Mouse (Mus musculus) c-Kit-negative CD71-positive TER-119-positive erythroid progenitor cells, embryonic 14.5 days (primary cell): ENCODE results near the gene Phgr1.

Experiments used
- DNase-seq: peaks from one replicate; pipeline ENCODE4 v3.0.0-alpha.2; 2013; ENCODE audit warnings: low read depth, low spot score

Phgr1 gene

DNA sequence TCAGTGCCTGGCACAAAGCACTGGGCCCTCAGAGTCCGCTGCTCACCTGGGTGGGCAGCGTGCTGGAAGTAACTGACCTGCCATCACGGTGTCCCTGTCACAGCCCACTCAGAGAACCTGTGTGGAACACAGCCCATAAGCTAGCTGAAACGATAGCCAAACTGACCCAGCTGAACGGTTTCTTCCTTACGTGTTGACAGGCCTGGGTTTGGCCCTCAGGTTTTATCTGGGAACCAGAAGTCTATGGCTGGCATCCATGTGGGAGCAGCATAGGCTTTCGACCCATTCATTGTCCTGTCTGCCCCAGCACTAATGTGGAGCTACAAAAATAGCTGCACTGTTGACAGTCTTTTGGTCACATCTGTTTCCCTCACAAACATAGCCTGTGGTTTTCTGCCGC lies 22.1 kb upstream of the Phgr1 start:
- DNase-seq, result no peak

DNA sequence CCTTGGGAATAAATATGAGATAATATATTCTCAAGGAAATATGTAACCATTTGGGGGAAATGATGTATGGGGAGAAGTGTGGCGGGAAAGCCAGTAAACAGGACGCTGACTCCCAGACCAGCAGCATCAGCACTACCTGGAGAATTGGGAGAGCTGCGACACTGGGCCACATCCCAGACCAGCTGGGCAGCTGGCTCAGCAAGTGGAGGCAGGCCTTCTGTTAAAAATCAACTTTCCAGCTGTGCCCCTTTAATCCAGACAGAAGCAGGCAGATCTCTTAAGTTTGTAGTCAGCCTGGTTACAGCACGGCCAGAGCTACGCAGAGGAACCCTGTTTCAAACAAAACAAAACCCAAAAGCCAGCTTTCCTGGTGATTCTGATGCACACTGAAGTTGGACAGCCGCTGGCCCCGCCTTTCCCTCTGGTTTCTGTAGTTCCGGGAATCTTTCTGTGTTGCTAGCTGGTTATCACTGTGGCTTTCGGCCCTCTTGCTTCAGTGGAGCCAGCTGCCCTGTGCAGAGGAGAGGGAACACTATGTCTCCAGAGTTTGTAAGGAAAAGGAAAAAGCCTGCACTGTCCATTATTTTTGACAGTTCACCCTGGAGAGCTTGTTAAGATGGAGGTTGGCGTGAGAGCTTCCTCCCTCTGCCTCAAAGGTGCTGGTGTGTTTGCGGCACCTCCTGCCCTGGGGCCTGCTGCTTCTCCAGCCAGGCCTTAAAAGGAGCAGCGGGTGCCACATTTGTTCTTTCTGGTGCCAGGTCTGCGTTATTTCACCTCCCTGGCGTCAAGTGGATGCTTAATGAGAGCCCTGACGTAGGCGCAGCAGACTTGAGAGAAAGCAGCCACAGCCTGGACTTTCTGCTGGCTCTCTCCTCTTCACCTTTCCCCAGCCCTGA lies 20.4 kb upstream of the Phgr1 start:
- DNase-seq, result no peak

DNA sequence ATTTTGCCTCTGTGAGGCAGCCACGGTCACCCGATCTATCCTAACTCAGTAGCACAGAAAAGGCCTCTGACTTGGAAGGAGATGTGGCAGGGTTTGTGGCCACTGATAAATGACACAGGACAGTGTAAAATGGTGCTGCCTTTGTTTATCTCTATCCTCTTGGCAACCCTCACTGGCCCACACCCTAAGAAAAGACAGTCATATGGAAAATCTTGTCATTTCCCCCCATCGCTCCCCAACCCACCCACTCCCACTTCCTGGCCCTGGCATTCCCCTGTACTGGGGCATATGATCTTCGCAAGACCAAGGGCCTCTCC lies 19.8 kb upstream of the Phgr1 start:
- no peak for DNase-seq

DNA sequence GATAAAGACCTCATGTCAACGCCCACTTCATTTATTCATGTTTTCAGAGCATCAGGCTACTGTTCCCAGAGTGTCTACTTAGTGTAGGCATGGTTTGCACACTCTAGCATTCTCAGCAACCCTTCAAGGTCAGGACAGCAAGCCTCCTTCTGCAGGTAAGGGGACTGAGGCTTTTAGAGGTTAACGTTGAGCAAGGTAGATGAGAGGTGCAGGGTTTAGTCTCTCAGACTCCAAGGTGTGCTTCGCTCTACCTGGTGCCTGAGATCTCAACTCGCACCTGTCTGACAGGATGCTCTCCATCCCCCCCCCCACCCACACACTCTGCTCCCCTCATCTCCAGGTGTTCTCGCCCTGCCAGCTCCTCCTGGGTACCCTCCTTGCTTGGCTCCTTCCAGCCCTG lies 18.4 kb upstream of the Phgr1 start:
- DNase-seq, result no peak

DNA sequence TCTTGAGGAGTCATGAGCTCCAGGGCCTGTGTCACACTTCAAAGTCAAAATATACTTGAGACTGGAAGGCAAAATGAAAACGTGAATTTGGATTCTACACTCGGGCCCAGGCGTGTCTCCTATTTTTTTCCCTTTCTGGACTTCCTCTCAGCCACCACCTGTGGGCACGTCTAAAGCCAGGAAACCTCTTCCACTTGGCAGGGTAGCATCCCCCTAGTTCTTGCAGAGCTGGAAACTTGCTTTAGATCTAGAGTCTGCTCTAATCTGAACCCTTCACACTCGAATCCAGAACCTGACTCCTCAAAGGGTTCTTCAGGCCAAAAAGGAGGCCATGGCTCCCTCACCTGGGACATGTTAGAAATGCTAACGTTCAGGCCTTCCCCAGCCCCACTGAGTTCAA lies 17.2 kb upstream of the Phgr1 start:
- DNase-seq, result no peak

DNA sequence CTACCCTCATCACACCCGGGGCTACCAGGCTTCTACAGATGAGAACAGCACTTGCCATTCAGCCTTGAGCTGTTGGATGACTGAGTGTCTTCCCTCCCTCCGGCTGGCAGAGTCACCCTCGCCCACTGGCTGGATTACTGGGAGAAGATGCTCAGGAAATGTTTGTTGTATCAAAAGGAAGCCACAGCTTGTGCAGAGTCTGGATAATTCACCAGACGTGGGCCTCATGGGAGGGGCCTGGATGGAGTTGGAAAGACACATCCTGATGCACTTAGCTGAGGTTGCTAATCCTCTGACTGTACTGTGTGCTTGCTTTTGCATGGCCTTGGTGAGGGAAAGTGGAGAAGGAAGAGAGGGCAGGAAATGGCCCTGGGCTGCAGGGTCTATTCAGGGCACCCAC lies 16.5 kb upstream of the Phgr1 start:
- DNase-seq, result no peak

DNA sequence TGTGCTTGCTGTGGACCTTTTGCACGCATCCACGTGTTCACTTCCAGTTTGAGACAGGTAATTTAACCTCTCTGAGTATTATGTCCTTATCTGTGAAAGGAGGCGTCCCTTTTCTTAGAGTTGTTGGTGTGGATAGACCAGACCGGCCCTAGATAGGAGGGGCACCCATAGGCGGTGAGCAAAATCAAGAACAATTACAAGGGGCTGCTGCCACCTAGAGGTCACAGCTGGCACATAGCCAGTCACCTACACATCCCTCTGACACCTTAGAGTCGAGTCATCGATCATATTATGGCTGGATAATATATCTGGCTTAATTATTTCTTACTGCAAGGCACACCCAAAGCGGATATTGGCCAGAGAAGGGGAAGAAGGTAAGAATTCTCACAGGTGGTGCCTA lies 12.7 kb upstream of the Phgr1 start:
- DNase-seq, result no peak

DNA sequence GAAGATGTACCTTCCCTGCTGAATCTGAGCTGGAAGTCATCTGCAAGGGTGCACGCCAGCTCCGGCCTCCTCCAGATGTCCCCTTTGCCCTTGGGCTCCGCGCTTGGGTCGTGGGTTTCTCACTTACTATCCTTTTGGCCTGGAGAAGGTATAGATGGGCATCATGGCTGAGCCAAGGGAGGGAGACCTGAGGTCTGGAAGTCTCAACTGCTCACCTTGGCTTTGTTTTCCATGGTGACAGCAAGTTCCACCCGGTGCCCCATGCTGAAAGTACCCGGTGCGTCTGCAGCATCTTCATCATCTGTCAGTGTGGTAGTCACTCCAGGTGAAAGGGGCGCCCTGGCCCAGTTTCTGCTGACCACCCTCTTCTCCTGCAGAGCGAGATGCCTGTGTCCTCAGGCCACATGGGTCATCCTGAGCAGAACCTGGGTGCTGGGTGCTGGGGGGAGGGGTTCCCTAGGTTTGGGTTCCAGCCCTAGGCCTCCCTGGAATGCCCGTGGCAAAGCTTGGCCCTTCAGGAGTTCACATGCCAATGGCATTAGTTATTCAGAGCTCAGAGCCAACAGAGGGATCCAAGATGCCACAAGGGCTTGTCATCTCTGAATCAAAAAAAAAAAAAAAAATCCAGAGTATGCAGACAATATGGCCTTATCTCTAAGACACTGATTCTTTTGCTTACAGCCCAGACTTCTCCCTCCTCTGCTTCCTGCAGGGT lies 12.1 kb upstream of the Phgr1 start:
- DNase-seq, result no peak

DNA sequence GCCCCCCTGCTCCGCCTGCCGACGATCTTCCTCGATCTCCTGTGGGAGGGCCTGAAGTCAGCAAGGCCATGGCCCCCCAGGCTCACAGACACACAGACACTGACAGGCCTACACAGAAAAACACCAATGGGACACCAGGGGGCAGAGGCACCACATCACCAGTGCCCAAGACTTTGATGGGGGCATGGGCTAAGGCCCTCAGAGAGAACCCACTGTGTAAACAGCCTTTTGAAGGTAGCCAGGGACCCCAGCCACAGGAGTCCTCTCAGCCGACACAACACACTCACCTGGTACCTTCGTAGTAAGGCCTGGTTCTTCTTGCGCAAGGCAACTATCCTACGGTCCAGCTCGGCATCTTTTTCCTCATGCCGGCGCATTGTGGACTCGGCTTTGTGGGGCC lies 11.2 kb upstream of the Phgr1 start:
- no peak for DNase-seq

DNA sequence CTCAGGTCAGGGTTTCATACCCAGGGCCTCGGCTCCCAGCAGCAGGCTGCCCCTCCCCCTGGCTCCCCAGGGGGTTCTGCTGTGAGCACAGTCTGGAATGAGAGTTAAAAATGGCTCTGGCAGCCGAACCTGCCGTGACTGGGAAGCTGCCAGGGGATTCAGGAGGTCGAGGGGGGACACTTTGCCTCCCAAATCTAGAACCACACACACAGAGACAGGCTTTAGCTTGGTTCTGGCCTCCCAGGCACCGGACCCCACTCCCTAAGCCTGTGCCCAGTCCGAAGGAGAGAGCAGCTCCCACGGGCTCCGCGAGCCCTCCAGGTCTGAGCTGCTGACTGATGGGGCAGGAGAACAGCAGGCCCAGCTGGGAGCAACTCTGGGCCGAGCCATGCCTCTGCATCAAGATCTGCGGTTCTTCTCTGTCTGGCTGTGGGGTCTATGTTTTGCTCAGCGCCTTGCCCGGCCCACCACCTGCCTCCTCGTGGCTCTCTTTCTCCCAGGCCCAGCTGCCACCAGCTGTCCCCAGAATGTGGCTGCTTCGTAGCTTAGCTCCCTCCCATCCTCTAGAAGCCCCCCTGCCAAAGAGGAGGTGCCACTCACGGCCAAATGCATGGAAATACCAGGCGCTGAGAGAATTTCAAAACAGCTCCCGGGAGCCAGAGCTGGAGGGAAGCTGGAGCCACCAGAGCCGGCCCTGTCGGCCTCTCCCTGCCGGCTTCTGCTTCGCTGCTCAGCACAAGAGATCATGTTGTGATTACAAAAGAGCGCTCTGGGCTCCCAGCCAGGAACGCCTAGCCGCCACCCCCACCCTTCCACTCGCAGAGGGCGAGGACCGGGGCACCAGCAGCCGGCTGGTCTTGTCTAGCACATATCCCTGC lies 10.4 kb upstream of the Phgr1 start, which contains the start of gene Ccdc9b:
Gene Ccdc9b, minus strand, starts transcription at position 756 of the 878 bp plus-strand sequence.
- DNase-seq, result no peak

DNA sequence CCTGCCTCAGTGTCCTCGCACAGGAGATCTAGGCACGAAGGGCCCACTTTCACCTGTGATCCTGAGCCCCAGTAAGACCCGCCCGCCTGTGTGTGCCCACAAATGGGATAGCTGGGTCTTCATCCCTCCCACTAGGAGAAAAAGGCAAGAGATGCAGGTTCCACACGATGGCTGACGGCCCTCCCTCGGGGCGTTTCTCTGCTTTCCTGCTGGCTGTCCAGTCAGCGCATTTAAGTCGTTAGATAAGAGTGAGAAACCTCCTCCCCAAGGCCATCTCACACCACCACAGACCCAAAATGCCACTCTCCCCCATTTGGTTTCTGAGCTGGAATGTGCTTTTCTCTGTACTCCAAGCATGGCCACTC lies 9.8 kb upstream of the Phgr1 start:
- DNase-seq, result no peak

DNA sequence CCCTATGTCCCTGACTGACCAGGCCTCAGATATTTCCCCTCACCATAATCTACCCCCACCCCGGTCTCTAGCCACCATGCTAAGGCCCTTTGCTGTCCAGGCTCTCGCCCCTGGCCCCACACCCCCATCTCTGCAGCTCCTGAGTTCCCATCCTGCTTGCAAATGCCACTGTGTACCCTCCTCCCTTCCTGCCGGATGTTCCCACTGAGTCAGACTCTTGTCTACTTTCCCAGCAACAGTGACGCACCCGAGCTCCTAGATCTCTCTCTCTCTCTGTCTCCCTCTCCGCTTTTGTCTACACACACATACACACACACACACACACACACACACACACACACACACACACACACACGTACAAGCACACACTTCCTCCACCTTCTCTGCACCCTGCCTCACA lies 9.1 kb upstream of the Phgr1 start:
- DNase-seq, result no peak

DNA sequence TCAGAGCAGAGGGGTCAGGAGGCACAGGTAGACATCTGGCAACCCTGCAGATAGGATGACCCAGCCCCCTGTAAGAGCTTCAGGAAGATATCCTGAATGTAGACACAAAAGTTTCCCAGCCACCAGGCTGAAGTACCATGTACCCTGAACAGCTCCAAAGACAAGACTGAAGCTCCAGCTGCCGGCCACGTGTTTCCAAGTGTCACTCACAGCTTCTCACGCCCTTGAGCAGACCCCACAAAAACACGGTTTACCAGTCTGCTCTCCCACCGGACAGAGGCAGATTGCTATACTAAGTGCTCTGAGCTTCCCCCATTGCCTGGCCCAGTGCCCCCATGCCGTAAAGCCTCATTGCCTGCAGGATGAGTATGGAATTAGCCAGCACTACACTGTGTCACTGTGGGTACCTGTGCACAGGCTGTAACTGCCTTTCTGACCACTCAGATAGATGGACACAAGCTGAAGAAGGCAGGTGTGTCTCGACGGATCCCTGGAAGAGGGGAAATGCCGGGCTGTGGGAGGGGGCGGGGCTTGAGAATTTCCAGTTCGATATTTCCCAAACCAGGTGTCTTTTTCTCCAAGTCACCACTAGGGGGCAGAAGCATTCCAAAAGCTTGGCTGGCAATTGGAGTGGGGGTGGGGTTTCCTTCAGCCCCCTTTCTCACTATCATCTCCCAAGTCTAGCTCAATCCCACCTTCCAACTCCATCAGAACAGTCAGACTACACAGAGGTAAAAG lies 8.3 kb upstream of the Phgr1 start:
- no peak for DNase-seq

DNA sequence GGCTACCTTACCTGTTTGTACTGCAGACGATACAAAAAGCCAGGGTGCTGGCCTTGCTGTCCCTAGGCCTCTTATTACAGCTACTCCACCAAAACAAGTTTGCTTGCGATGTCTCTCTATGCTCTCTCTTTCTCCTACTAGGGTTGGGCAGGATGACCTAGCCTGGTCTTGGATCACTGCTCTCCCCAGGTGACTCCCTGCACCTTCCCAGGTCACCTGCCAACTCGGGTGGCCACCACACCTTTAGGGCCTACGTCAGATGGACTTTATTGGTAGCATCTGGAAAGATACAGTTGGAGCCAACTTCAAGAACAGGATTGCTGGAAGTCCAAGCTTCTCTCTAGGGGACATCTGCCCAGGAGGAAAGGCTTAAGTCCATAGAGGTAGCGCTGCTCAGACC lies 7.7 kb upstream of the Phgr1 start:
- DNase-seq, result no peak

DNA sequence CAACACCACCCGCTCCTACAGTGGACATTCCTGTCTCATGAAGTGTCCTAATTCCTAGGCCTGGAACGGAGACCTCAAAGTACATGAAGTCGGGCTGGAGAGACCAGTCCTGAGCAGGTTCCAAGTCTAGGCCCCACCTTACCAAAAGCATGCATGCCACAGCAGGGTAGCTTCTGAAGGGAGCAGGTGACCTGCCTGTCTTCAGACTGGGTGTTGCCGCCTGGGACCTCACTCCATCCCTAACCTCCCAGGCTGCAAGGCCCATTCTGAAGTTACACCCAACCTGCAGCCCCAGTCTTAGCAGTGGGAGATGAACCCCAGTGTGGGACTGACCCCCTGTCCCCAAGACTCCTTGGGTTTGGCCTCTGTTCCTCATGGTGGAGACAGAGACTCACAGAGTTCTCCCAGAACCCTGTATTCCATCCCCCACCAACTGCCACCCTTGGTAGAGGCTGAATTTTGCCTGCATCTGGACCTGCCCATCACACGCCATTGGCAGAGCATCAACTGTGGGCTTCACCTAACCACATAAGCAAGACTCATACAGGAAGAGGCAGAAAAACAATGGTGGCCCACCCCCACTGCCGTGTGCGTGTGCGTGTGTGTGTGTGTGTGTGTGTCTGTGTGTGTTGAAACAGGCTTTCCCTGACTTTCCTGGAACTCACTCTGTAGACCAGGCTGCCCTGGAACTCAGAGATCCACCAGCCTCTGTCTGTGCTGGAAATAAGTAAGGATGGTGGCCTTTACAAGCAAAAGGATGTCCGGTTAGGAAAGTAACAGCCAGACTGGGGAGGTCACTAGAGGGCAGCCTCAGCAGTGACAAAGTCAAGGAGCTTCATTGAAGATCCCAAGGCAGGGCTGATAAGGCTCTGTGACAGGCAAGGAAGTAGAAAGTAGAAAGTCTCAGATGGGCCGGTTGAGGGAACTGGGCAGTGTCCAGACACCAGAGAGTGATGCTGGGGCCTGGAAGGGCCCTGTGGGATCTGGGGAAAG lies 6.2 kb upstream of the Phgr1 start:
- no peak for DNase-seq

DNA sequence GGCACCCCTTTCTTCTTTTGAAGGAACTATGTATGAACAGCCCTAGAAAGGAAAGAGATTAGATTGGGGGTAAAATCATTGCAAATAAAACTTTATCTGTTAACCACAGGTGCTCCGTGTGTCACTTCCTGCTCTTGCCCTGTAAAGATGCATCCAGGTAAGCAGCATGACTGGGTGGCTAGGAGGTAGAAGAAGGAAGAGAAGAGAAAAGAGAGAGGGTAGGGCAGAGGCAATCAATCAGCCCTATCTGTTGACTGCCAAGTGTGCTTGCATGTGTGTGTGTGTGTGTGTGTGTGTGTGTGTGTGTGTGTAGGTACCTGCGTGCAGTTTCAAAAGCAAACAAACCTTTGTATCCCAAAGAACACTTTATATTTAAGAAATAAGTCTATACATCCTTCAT lies 2.0 kb downstream of the Phgr1 start:
- DNase-seq, result no peak

DNA sequence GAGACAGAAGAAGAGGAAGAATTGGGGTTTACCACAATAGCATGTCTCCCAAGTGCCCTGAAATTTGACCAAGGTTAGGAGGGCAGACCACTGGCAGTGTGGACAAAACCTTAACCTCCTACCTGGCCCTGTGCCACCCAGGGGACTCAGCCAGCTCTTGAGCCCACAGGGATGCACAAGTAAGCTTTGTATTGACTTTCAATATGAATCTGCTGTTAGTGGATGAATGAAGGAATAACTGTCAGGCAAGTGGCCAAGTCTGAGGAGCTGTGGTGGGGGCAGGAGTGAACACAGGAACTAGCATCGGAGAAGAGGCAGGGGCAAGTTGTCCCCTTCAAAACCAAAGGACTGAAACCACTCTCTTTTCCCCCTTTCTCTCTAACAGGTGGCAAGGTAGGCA lies 2.8 kb downstream of the Phgr1 start:
- no peak for DNase-seq

DNA sequence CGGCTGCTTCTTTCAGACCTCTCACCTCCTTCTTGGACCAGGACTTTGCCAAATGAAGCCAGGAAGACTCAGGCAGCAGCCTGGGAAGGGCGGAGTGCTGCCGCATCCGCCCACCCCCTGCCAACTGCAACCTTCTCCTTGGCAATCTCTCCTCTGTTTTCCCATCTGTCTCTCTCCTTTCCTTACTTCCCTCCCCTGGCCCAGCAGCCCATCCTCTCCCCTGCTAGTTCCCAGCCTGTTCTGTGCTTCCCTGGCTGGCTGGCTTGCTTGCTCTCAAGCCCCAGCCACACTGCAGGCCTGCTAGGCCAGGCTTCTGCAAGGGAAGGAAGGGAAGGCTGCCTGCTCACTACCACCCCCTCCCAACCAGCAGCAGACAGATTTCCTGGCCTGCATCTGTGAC lies 3.3 kb downstream of the Phgr1 start:
- no peak for DNase-seq

DNA sequence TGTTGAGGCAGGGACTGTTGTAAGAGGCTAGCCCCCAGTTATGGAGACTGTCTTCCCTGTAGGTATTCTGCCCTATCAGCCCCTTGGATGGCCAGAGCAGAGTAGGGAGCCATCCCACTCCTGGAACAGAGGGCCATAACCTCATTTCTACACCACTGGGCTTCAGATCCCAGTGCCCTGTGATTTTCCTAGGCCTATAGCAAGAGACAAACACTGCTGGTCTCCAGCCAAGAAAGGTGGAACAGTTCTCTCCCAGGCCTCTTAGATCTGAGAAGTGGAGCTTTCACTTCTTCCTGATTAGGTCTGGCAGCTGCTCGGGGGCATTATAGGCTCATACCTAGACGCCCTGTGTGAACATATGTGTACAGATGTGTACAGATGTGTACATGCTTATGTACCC lies 3.7 kb downstream of the Phgr1 start:
- DNase-seq, result no peak

DNA sequence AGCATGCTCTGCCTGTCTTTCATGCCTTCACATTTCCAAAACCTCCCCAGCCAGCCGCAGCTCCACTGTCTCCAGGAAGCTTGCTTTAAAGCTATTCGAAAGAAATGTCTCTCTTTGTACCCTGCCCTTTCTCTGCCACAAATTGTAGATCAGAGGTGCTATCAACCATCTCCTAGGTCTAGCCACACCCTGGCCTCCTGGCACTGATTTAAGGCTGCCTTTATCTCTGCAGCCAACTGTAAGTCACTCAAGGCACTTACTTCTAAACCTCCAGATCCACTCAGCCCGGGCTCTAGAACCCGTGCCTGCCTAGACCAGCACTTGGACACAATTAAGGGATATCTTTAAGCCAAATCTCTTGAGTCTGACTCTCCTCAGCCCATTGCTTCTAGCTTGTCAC lies 5.8 kb downstream of the Phgr1 start:
- no peak for DNase-seq

DNA sequence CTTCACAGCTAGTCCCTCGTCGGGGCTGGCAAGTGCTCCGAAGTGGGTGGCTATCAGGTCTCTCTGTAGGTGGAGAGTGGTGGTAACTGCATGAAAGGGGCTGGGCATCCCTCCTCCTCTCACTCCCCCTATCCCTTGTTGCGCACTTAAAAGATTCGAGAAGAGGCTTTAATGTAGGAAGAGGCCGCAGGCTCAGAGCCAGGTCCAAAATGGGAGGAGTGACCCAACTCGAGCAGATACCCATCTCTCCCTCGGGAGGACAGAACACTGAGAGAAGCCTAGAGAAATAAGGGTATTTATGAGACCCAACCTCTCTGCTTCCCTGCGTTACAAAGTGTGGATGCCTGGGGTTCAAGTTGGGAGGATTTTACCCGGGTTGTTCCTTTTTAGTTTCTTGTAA lies 6.5 kb downstream of the Phgr1 start:
- no peak for DNase-seq
